Mouse (Mus musculus): ENCODE results near the gene Ociad1.

DNA sequence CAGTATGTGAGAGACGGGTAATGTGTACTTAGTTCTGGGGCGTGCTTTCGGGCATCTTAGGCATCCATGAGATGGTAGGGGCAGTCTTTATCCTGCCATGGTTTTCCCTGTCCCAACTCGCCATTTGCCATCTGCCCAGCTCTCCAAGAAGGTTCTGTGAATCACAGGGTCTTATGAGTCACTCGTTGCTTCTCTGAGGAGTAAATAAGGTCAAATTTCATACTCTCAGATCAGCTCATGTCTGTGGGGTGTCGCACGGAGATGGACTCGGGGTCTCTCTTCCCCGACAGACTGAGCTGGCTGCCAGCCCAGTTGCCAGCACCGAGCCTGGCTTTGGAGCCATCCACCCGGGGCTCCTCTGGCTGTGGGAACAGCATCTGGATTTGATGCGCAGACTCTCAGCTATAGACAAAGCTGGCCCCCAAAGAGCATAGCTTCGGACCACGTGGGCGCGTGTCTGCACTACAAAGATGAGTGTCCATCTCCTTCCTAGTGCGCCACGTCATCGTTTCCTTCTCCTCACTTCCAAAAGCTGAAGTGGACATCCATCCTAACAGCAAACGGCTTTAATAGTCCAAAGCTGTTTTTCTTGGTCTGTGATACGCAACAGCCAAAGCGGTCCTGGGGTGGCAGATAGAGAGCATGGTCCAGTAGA lies 50.2 kb downstream of the Ociad1 start:
- TF ChIP-seq CTCF (IDR thresholded peaks at IDR 0.05; ENCODE audit: low read depth, low read length) (no peak), GATA1 (IDR thresholded peaks at IDR 0.05; ENCODE audit: borderline replicate concordance, low read length) (no peak), POLR2AphosphoS5 (IDR thresholded peaks at IDR 0.05; ENCODE audit: insufficient replicate concordance, low read depth, low read length) (no peak)

Measured in G1E (cell line).